Mouse (Mus musculus): ENCODE data around the gene Slc16a10.

DNA sequence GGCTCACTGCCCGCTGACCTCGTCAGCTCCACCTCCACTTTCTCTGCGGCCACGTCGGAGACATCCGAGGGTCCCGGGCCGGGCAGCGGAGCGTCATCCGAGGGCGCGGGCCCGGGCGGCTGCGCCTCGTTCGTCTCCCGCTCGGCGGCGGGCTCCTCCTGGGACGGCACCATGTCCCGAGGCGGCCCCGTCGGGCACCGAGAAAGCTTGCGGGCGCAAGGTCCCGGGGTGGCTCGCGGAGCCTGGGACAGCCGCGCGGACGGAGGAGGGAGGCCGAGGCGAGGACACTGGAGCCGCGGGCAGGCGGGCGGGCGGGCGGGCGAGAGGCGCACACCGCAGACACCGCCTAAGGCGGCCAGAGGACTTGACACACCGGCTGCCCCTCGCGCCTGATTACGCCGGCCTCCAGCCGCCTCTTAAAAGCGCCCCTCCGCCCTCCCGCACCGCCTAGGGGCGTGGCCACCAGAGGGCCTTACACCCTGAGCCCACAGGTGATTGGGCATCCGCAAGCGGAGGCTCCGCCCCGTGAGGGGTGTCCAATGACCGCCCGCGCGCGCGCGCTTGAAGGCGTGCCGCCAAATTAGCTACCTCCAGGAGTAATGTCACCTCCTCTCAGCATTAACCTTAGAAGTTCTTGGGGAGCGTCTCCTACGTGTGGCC, at the start of gene Slc16a10:
- TF ChIP-seq EP300 (IDR thresholded peaks at IDR 0.05; ENCODE audit: low read length) (no peak), USF1 (IDR thresholded peaks at IDR 0.05; ENCODE audit: low read depth, low read length) (no peak), CTCF (conservative IDR thresholded peaks at IDR 0.05 in 1 of 2, IDR thresholded peaks at IDR 0.05 in 1 of 2; ENCODE audit: low read depth in 2 of 2, low read length in 2 of 2) (no peak), CHD2 (IDR thresholded peaks at IDR 0.05; ENCODE audit: low read length) (no peak), POLR2A (IDR thresholded peaks at IDR 0.05; ENCODE audit: low read depth, low read length) (peak; percentile 94), MAFK (IDR thresholded peaks at IDR 0.05; ENCODE audit: insufficient replicate concordance, low read length) (no peak), MAZ (IDR thresholded peaks at IDR 0.05; ENCODE audit: low read depth, low read length) (no peak), USF2 (conservative IDR thresholded peaks at IDR 0.05; ENCODE audit: low read depth, low read length) (no peak), HCFC1 (IDR thresholded peaks at IDR 0.05; ENCODE audit: low read depth, low read length) (peak; percentile 21; the same call in 1 of the 2 replicates), CHD1 (IDR thresholded peaks at IDR 0.05; ENCODE audit: low read depth, low read length) (no peak), SIN3A (IDR thresholded peaks at IDR 0.05; ENCODE audit: low read length) (no peak; the same call in 1 of the 2 replicates)

Data from CH12.LX (cell line).